15 mouse cellular contexts compared by ENCODE assay signal in genomic region chr2:158154641-158155040, GRCm38 (mm10). TPM values are rescaled to one million over a fixed set of nuclear protein-coding genes. Genes with fewer than 3 reads are reported as not detected.
DNase-seq lines count a peak whose midpoint lies in the region; ATAC-seq and TF ChIP-seq lines count a peak whose summit lies in the region.
"Had no signal": no experiment of that assay in that cellular context is flagged by ENCODE, and none has a peak within 500 bp of the region (broad histone marks: within the 10 kb centered on the region; RNA-seq: fewer than 3 reads in every experiment).

No protein-coding gene starts in this region.

- peak overlapping the region; percentile 88; the same call in 1 of the 2 replicates for H3K27ac ChIP-seq in heart, embryonic 10.5 days
- H3K27ac ChIP-seq in liver, embryonic 13.5 days: peak overlapping the region; percentile 85
- H3K27ac ChIP-seq in midbrain, embryonic 16.5 days (ENCODE audit: low read length): no peak overlapping the region
- H3K27ac ChIP-seq in layer of hippocampus, adult 2 months: no peak overlapping the region
- H3K27ac ChIP-seq: kidney, postnatal 0 days had no signal

- intact Hi-C loops in heart, postnatal 14 days (cut with DNase I): no loop called here
- intact Hi-C loops in left cerebral cortex, postnatal 4 days (cut with DNase I): no loop called here

- H3K9me3 ChIP-seq in heart, embryonic 10.5 days: peaks cover 5% of the 10 kb centered on the region; the same call in 1 of the 2 replicates
- H3K9me3 ChIP-seq in liver, embryonic 13.5 days (replicated peaks): peaks cover 6% of the 10 kb centered on the region
- H3K9me3 ChIP-seq in midbrain, embryonic 16.5 days (replicated peaks; ENCODE audit: control insufficient read depth, low read length, poor library complexity, severe bottlenecking): no peaks in the 10 kb centered on the region; the same call in 1 of the 2 replicates

- no peak overlapping the region for H3K4me3 ChIP-seq in heart, embryonic 10.5 days
- H3K4me3 ChIP-seq in liver, embryonic 13.5 days (replicated peaks): peak overlapping the region; percentile 64
- H3K4me3 ChIP-seq in midbrain, embryonic 16.5 days (ENCODE audit: low read depth, low read length): no peak overlapping the region
- no peak overlapping the region for H3K4me3 ChIP-seq in layer of hippocampus, adult 2 months

- 70% methylated on average over 8 of the region's 8 CpGs for WGBS in heart, embryonic 10.5 days
- WGBS in liver, embryonic 13.5 days (ENCODE audit: insufficient replicate concordance): 64% methylated on average over 8 of the region's 8 CpGs
- 64% methylated on average over 8 of the region's 8 CpGs for WGBS in midbrain, embryonic 16.5 days

- no peak for TF ChIP-seq CTCF in layer of hippocampus, adult 2 months (conservative IDR thresholded peaks at IDR 0.05)

- H3K9ac ChIP-seq in liver, embryonic 13.5 days: peak overlapping the region; percentile 74; the same call in 1 of the 2 replicates
- H3K9ac ChIP-seq in midbrain, embryonic 16.5 days (ENCODE audit: low read depth, low read length): no peak overlapping the region

- 0 out of 2 replicates have a peak, but pooled peaks have one; percentile 3 for ATAC-seq in liver, embryonic 13.5 days (ENCODE audit: low read depth)
- no peak for ATAC-seq in midbrain, embryonic 16.5 days
- ATAC-seq: Patski had no signal

- H3K4me1 ChIP-seq in heart, embryonic 10.5 days: peaks cover 28% of the 10 kb centered on the region
- H3K4me1 ChIP-seq in liver, embryonic 13.5 days (replicated peaks): peaks cover 57% of the 10 kb centered on the region
- H3K4me1 ChIP-seq in midbrain, embryonic 16.5 days (ENCODE audit: control insufficient read depth, insufficient read depth, low read length): peaks cover 8% of the 10 kb centered on the region

- no peaks in the 10 kb centered on the region for H3K27me3 ChIP-seq in heart, embryonic 10.5 days (ENCODE audit: insufficient read depth, poor library complexity, severe bottlenecking)
- no peaks in the 10 kb centered on the region for H3K27me3 ChIP-seq in liver, embryonic 13.5 days
- no peaks in the 10 kb centered on the region for H3K27me3 ChIP-seq in midbrain, embryonic 16.5 days (ENCODE audit: control insufficient read depth, insufficient read depth, low read depth, low read length)
- H3K27me3 ChIP-seq: limb, embryonic 12.5 days; Patski had no signal

- H3K4me2 ChIP-seq in liver, embryonic 13.5 days: peak overlapping the region; percentile 88
- H3K4me2 ChIP-seq in midbrain, embryonic 16.5 days (ENCODE audit: low read length): no peak overlapping the region

- DNase-seq in heart, embryonic 10.5 days (ENCODE audit: low spot score): no peak
- no peak for DNase-seq in heart, postnatal 14 days
- DNase-seq in 3T3-L1 (ENCODE audit: low read depth, low spot score) (peak; percentile 70), R1 (ENCODE audit: low read depth, low spot score) (peak; percentile 90)
- no peak for DNase-seq in liver, embryonic 13.5 days
- no peak for DNase-seq in left cerebral cortex, postnatal 4 days
- DNase-seq in layer of hippocampus, adult 2 months (ENCODE audit: low spot score in 2 of 2): no peak
- DNase-seq: adrenal gland, adult 2 months; cerebellum, postnatal 25 days; layer of hippocampus, adult 9-11 months had no signal

- no peaks in the 10 kb centered on the region for H3K36me3 ChIP-seq in heart, embryonic 10.5 days
- H3K36me3 ChIP-seq in liver, embryonic 13.5 days: no peaks in the 10 kb centered on the region
- no peaks in the 10 kb centered on the region for H3K36me3 ChIP-seq in midbrain, embryonic 16.5 days (ENCODE audit: control insufficient read depth, insufficient read depth, low read length)
- H3K36me3 ChIP-seq: heart, embryonic 12.5 days; limb, embryonic 12.5 days had no signal

RNA-seq across cellular contexts. Expression of gene Tgm2, which starts 8.4 kb away (rescaled TPM):
- polyA plus RNA-seq in heart, embryonic 10.5 days (2016; fragmentation: Nextera tagmentation; extraction: Ambion mirVana): 134 and 256 TPM in 2 replicates
- total RNA-seq in heart, postnatal 14 days (2021): 100 to 1,000 TPM; 181 to 209 TPM
- polyA plus RNA-seq in liver, embryonic 13.5 days (2015; fragmentation: Nextera tagmentation; extraction: Ambion mirVana): 63.8 and 68.2 TPM in 2 replicates
- total RNA-seq in left cerebral cortex, postnatal 4 days (2021): 1 to 10 TPM; 7.0 to 9.7 TPM
- polyA plus RNA-seq in midbrain, embryonic 16.5 days (2015; fragmentation: Nextera tagmentation; extraction: Ambion mirVana): 7.0 and 7.1 TPM in 2 replicates
- 10 to 100 TPM in 1 of 2 experiments, 1 to 10 TPM in 1; 9.8 to 14.0 TPM for total RNA-seq in layer of hippocampus, adult 2 months (2021)

Comparison
In these comparisons a context has a peak if more than half of its experiments do, and no peak if none do; other contexts are left out.
1. DNase-seq: peak in 3T3-L1 (single experiment) and R1 (single experiment); none in heart, embryonic 10.5 days (single experiment), heart, postnatal 14 days (0 of 2), liver, embryonic 13.5 days (single experiment), left cerebral cortex, postnatal 4 days (single experiment) and layer of hippocampus, adult 2 months (0 of 2).
2. H3K27ac ChIP-seq: peak in heart, embryonic 10.5 days (single experiment) and liver, embryonic 13.5 days (single experiment); none in midbrain, embryonic 16.5 days (single experiment) and layer of hippocampus, adult 2 months (single experiment).
3. RNA of gene Tgm2, which starts 8.4 kb away (total RNA-seq): 181 to 209 TPM in heart, postnatal 14 days; 9.8 to 14.0 TPM in layer of hippocampus, adult 2 months and 7.0 to 9.7 TPM in left cerebral cortex, postnatal 4 days; every median in the first group is over 10 times any median in the second.